In the genomic region with DNA sequence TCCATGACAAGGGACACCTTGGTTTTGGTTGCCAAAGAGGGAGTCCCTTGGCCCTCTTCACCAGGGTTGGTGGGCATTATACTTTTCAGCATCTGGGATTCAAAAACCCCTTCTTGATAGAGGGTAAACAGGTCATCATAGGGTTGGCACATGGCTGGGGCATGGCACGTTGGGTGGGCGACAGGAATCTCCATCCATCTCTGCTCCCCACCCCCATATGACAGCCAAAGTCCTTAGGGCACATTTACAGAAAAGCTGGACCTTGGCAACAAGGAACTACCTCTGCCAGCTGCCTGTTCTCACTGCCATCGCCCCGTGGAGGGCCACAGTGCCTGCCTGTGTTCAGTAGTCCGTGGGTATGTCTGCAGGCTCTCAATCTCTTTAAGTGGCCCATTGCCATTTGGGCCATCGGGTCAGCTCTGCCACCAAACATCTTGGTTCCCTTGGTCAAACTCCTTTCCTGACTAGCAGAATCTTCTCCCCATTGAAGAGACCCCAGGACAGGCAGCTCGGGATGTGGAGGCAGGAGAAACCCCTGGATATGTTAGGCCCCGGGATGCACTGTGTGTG, we compare ENCODE assay signal across 8 mouse cellular contexts. TPM values are rescaled to one million over a fixed set of nuclear protein-coding genes. Genes with fewer than 3 reads are reported as not detected.
DNase-seq lines count a peak whose midpoint lies in the region; ATAC-seq and TF ChIP-seq lines count a peak whose summit lies in the region.

No protein-coding gene starts in this region.

- H3K4me3 ChIP-seq in gastrocnemius, adult 2 months: peak overlapping the region; percentile 82; the same call in 1 of the 2 replicates
- peak overlapping the region; percentile 81 to 86; a peak in 3 of 4 replicates for H3K4me3 ChIP-seq in ES-E14 (ENCODE audit: insufficient read depth in 1 of 2, low read depth in 1 of 2, low read length in 2 of 2, poor library complexity in 1 of 2, severe bottlenecking in 1 of 2)
- H3K4me3 ChIP-seq in hindbrain, embryonic 13.5 days: peak overlapping the region; percentile 62
- H3K4me3 ChIP-seq in midbrain, embryonic 10.5 days: peak overlapping the region; percentile 75

- 35% methylated on average over 8 of the region's 8 CpGs for WGBS in hindbrain, embryonic 13.5 days
- WGBS in midbrain, embryonic 10.5 days: 50% methylated on average over 8 of the region's 8 CpGs

- H3K27me3 ChIP-seq in hindbrain, embryonic 13.5 days: peaks cover 32% of the 10 kb centered on the region
- H3K27me3 ChIP-seq in midbrain, embryonic 10.5 days (ENCODE audit: low read depth, poor library complexity, severe bottlenecking): peaks cover 78% of the 10 kb centered on the region

- TF ChIP-seq CTCF in gastrocnemius, adult 2 months (IDR thresholded peaks at IDR 0.05): no peak

- intact Hi-C loops in gastrocnemius, adult 2 months (cut with DNase I): no loop called here

- peaks cover 7 to 20% of the 10 kb centered on the region in 2 experiments for H3K4me1 ChIP-seq in ES-E14 (ENCODE audit: control insufficient read depth in 2 of 2, insufficient read depth in 2 of 2, low read length in 2 of 2, poor library complexity in 1 of 2)
- H3K4me1 ChIP-seq in hindbrain, embryonic 13.5 days (replicated peaks): peaks cover 57% of the 10 kb centered on the region
- peaks cover 61% of the 10 kb centered on the region for H3K4me1 ChIP-seq in midbrain, embryonic 10.5 days

- in situ Hi-C loops in ES-E14 (cut with MboI; ENCODE audit: low sequenced_read_pairs in 2 of 2, unreplicated experiment in 2 of 2): no loop called here

- peak; percentile 2; the same call in 1 of the 2 replicates for ATAC-seq in hindbrain, embryonic 13.5 days (ENCODE audit: low FRiP score)
- ATAC-seq in CD4-positive, CD25-positive, alpha-beta regulatory T cell, adult 4 months: no peak

- no peak for DNase-seq in gastrocnemius, adult 2 months
- DNase-seq in gastrocnemius, postnatal 4 days (ENCODE audit: low spot score in 2 of 2): no peak
- no peak for DNase-seq in ES-E14 (ENCODE audit: low read depth, low spot score)
- DNase-seq in midbrain, embryonic 10.5 days (ENCODE audit: low spot score): no peak
- DNase-seq in thymus, postnatal 10 days (ENCODE audit: low spot score in 2 of 2): no peak
- DNase-seq in frontal cortex, postnatal 10 days (ENCODE audit: low spot score in 2 of 2): no peak

- no peaks in the 10 kb centered on the region for H3K36me3 ChIP-seq in ES-E14 (ENCODE audit: control insufficient read depth, insufficient read depth, low read length, poor library complexity, severe bottlenecking)
- peaks cover 3% of the 10 kb centered on the region; the same call in 1 of the 2 replicates for H3K36me3 ChIP-seq in hindbrain, embryonic 13.5 days
- no peaks in the 10 kb centered on the region for H3K36me3 ChIP-seq in midbrain, embryonic 10.5 days

- H3K4me2 ChIP-seq in hindbrain, embryonic 13.5 days: peak overlapping the region; percentile 89

- H3K27ac ChIP-seq in gastrocnemius, adult 2 months: no peak overlapping the region
- no peak overlapping the region for H3K27ac ChIP-seq in ES-E14 (ENCODE audit: insufficient read depth, low read depth, low read length, poor library complexity, severe bottlenecking)
- H3K27ac ChIP-seq in hindbrain, embryonic 13.5 days: peak overlapping the region; percentile 69
- peak overlapping the region; percentile 81 for H3K27ac ChIP-seq in midbrain, embryonic 10.5 days (replicated peaks)

- H3K9me3 ChIP-seq in ES-E14 (ENCODE audit: control insufficient read depth, insufficient read depth, low read depth, low read length): no peaks in the 10 kb centered on the region
- no peaks in the 10 kb centered on the region for H3K9me3 ChIP-seq in hindbrain, embryonic 13.5 days
- no peaks in the 10 kb centered on the region for H3K9me3 ChIP-seq in midbrain, embryonic 10.5 days (replicated peaks)

- no peak overlapping the region for H3K9ac ChIP-seq in ES-E14 (ENCODE audit: insufficient read depth, low read depth, low read length, poor library complexity, severe bottlenecking)
- H3K9ac ChIP-seq in hindbrain, embryonic 13.5 days: peak overlapping the region; percentile 83; the same call in 1 of the 2 replicates

TF ChIP-seq in ES-E14, 5 proteins besides CTCF, POLR2A, EP300 and RAD21:
- no peak for TF ChIP-seq ZNF384 (IDR thresholded peaks at IDR 0.05; ENCODE audit: low read depth, low read length)
- TF ChIP-seq CHD2 (IDR thresholded peaks at IDR 0.05; ENCODE audit: low read depth, low read length): no peak

RNA-seq across cellular contexts. Expression of gene Arhgap23, which starts 11.6 kb away (rescaled TPM):
- total RNA-seq in gastrocnemius, adult 2 months (2021): 1 to 10 TPM; 5.9 to 7.5 TPM
- 10 to 100 TPM; 29.9 to 30.9 TPM for total RNA-seq in gastrocnemius, postnatal 4 days (2021)
- total RNA-seq in ES-E14 (2012; rRNA removed): 22.6 and 26.3 TPM in 2 replicates
- 6.6 and 6.7 TPM in 2 replicates for polyA plus RNA-seq in hindbrain, embryonic 13.5 days (2015; fragmentation: Nextera tagmentation; extraction: Ambion mirVana)
- 1.9 and 2.3 TPM in 2 replicates for polyA plus RNA-seq in midbrain, embryonic 10.5 days (2016; fragmentation: Nextera tagmentation; extraction: Ambion mirVana)
- polyA plus RNA-seq in CD4-positive, CD25-positive, alpha-beta regulatory T cell, adult 4 months (2017; shearing (Covaris generic)): not detected

RNA-seq across cellular contexts. Expression of gene Socs7, which starts 41.3 kb away (rescaled TPM):
- total RNA-seq in gastrocnemius, adult 2 months (2021): 10 to 100 TPM; 43.2 to 48.6 TPM
- 10 to 100 TPM; 33.4 to 34.5 TPM for total RNA-seq in gastrocnemius, postnatal 4 days (2021)
- 14.3 and 14.5 TPM in 2 replicates for total RNA-seq in ES-E14 (2012; rRNA removed)
- polyA plus RNA-seq in hindbrain, embryonic 13.5 days (2015; fragmentation: Nextera tagmentation; extraction: Ambion mirVana): 8.4 and 9.2 TPM in 2 replicates
- polyA plus RNA-seq in midbrain, embryonic 10.5 days (2016; fragmentation: Nextera tagmentation; extraction: Ambion mirVana): 3.6 and 4.6 TPM in 2 replicates
- polyA plus RNA-seq in CD4-positive, CD25-positive, alpha-beta regulatory T cell, adult 4 months (2017; shearing (Covaris generic)): 1 to 10 TPM; 7.6 to 8.4 TPM

RNA-seq across cellular contexts. Expression of gene Gpr179, which starts 51.8 kb away (rescaled TPM):
- total RNA-seq in gastrocnemius, adult 2 months (2021): under 1 TPM in 1 of 2 experiments, not detected in 1; 0.03 TPM
- under 1 TPM; 0.22 to 0.29 TPM for total RNA-seq in gastrocnemius, postnatal 4 days (2021)
- total RNA-seq in ES-E14 (2012; rRNA removed): 0.31 and 0.53 TPM in 2 replicates
- polyA plus RNA-seq in hindbrain, embryonic 13.5 days (2015; fragmentation: Nextera tagmentation; extraction: Ambion mirVana): 0.16 and 0.25 TPM in 2 replicates
- polyA plus RNA-seq in midbrain, embryonic 10.5 days (2016; fragmentation: Nextera tagmentation; extraction: Ambion mirVana): 0.05 and 0.09 TPM in 2 replicates
- under 1 TPM; 0.16 to 0.30 TPM for polyA plus RNA-seq in CD4-positive, CD25-positive, alpha-beta regulatory T cell, adult 4 months (2017; shearing (Covaris generic))

Comparison
In these comparisons a context has a peak if more than half of its experiments do, and no peak if none do; other contexts are left out.
1. H3K27ac ChIP-seq: peak in hindbrain, embryonic 13.5 days (single experiment) and midbrain, embryonic 10.5 days (single experiment); none in gastrocnemius, adult 2 months (single experiment) and ES-E14 (single experiment).
2. Peak in every context shown above with its lines, with median percentiles within 50 percentile points of each other: H3K4me3 ChIP-seq.